9 mouse cellular contexts compared by ENCODE assay signal in the genomic region with DNA sequence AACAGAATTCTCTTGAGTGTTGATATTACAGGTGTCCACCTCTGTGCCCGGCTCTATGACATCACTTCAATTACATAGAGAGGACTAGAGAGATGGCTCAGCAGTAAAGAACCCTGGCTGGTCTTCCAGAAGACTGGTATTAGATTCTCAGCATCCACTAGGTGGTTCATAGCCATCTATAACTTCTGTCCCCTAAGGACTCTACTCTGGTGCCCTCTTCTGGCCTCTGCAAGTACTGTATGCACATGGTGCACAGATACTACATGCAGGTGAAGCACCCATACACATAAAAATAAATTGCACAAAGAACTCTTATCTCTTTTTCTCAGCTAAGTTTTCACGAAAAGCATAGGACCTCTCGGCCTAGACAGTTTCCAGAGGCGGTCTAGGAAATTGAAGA. TPM values are rescaled to one million over a fixed set of nuclear protein-coding genes. Genes with fewer than 3 reads are reported as not detected.
DNase-seq lines count a peak whose midpoint lies in the region; ATAC-seq lines count a peak whose summit lies in the region.
"Had no signal": no experiment of that assay in that cellular context is flagged by ENCODE, and none has a peak within 500 bp of the region (broad histone marks: within the 10 kb centered on the region; RNA-seq: fewer than 3 reads in every experiment).

No protein-coding gene starts in this region.

- no peak overlapping the region for H3K4me3 ChIP-seq in kidney, embryonic 16.5 days (ENCODE audit: low read length)
- H3K4me3 ChIP-seq: embryonic facial prominence, embryonic 12.5 days had no signal

- no peaks in the 10 kb centered on the region for H3K27me3 ChIP-seq in kidney, embryonic 16.5 days (ENCODE audit: insufficient read depth, low read length)
- H3K27me3 ChIP-seq: embryonic facial prominence, embryonic 12.5 days had no signal

- DNase-seq in kidney, adult 18-20 months = peak; percentile 12
- peak; percentile 47 for DNase-seq in NIH3T3 (ENCODE audit: low read depth)
- peak; percentile 31 for DNase-seq in retina, embryonic 14.5 days (ENCODE audit: low spot score)
- DNase-seq in urinary bladder, postnatal 36 days (ENCODE audit: low spot score in 2 of 2) = no peak
- no peak for DNase-seq in cerebellum, adult 8-10 months
- no peak for DNase-seq in right cerebral cortex, postnatal 4 days

- no peaks in the 10 kb centered on the region for H3K4me1 ChIP-seq in kidney, embryonic 16.5 days (ENCODE audit: insufficient read depth, low read length)
- H3K4me1 ChIP-seq: embryonic facial prominence, embryonic 12.5 days had no signal

- no peak overlapping the region for H3K9ac ChIP-seq in kidney, embryonic 16.5 days (replicated peaks; ENCODE audit: low read length)
- H3K9ac ChIP-seq: embryonic facial prominence, embryonic 12.5 days had no signal

- 94% methylated on average over 4 of the region's 4 CpGs for WGBS in kidney, embryonic 16.5 days

- no peak overlapping the region for H3K4me2 ChIP-seq in kidney, embryonic 16.5 days (replicated peaks; ENCODE audit: low read depth, low read length)
- H3K4me2 ChIP-seq: embryonic facial prominence, embryonic 12.5 days had no signal

- no peak for ATAC-seq in kidney, embryonic 16.5 days (ENCODE audit: low FRiP score, low TSS enrichment)
- ATAC-seq in erythroblast, adult 5-6 weeks (replicated peaks; ENCODE audit: low FRiP score, poor library complexity, severe bottlenecking) = peak; percentile 95

- H3K27ac ChIP-seq in kidney, embryonic 16.5 days (ENCODE audit: low read length) = no peak overlapping the region
- H3K27ac ChIP-seq: embryonic facial prominence, embryonic 12.5 days had no signal

- H3K9me3 ChIP-seq in kidney, embryonic 16.5 days (ENCODE audit: low read length) = no peaks in the 10 kb centered on the region
- H3K9me3 ChIP-seq: embryonic facial prominence, embryonic 12.5 days had no signal

- H3K36me3 ChIP-seq in kidney, embryonic 16.5 days (ENCODE audit: insufficient read depth, low read length) = peaks cover 8% of the 10 kb centered on the region

RNA-seq across cellular contexts. Expression of a gene that starts 14.5 kb away (rescaled TPM):
- polyA plus RNA-seq in kidney, embryonic 16.5 days (2015; fragmentation: Nextera tagmentation; extraction: Ambion mirVana) = 69.5 and 75.0 TPM in 2 replicates
- total RNA-seq in erythroblast, adult 5-6 weeks (2015; ENCODE audit: low replicate concordance) = 29.4 and 32.2 TPM in 2 replicates
- total RNA-seq in erythroblast, adult 5-6 weeks (2017; ENCODE audit: low replicate concordance) = 21.1 and 31.1 TPM in 2 replicates

Comparison
In these comparisons a context has a peak if more than half of its experiments do, and no peak if none do; other contexts are left out.
1. DNase-seq: peak in kidney, adult 18-20 months (single experiment), NIH3T3 (single experiment) and retina, embryonic 14.5 days (single experiment); none in urinary bladder, postnatal 36 days (0 of 2), cerebellum, adult 8-10 months (single experiment) and right cerebral cortex, postnatal 4 days (single experiment).